Mouse (Mus musculus) fat pad, adult 2 months (tissue): Measurements from ENCODE around the gene Shroom2.

ENCODE experiments used
- DNase-seq: peaks from one replicate; pipeline ENCODE4 v3.0.0-alpha.2; 2011; ENCODE audit warnings: low read depth, low spot score; ENCODE audit errors: extremely low read depth

Shroom2 gene

GRCm38 (mm10) chrX:152703624-152704023 is 65.6 kb downstream of the Shroom2 start:
- DNase-seq: peak; percentile 36

DNA sequence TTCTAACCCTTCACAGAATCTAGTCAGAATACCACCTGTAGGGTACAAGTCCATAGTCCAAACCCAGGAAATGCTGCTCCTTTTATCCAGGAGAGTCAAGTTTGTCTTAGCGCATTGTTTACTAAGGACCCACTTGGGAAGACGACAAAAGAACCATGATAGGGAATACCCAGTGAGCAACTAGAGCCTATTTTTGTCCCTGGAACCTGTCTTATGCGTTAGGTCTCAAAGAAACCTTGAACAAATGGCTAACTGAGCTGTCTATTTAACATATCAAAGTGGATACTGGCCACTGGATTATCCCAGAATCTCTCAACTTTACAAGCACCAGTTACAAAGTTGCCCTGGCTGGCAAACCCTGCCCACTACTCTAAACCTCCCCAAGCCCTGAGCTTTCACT is 67.6 kb downstream of the Shroom2 start:
- DNase-seq: no peak

GRCm38 (mm10) chrX:152690788-152691291 is 78.4 kb downstream of the Shroom2 start:
- DNase-seq: no peak

- no peak for DNase-seq
Measured at GRCm38 (mm10) chrX:152679190-152679814, 90.0 kb downstream of the Shroom2 start.

DNA sequence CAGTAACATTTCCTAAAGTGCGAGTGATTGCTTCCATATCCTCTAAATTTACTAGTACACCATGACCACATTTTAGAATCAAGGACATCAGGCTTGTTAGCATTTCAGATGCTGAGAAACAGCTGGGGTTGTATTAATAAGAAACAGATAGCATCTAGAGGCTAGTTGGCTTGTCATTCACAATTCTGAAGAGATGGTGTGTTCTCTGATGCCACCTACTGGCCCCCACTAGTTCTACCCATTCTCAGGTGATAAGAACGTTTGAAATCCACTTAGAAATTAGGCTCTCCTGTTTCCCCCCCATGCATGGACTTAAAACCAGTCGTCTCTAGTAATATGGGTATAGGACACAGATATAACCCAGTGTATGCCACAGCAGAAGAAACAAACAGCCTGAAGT is 92.9 kb downstream of the Shroom2 start:
- DNase-seq: no peak

- DNase-seq: no peak
Measured at GRCm38 (mm10) chrX:152673431-152673830, 95.8 kb downstream of the Shroom2 start.

DNA sequence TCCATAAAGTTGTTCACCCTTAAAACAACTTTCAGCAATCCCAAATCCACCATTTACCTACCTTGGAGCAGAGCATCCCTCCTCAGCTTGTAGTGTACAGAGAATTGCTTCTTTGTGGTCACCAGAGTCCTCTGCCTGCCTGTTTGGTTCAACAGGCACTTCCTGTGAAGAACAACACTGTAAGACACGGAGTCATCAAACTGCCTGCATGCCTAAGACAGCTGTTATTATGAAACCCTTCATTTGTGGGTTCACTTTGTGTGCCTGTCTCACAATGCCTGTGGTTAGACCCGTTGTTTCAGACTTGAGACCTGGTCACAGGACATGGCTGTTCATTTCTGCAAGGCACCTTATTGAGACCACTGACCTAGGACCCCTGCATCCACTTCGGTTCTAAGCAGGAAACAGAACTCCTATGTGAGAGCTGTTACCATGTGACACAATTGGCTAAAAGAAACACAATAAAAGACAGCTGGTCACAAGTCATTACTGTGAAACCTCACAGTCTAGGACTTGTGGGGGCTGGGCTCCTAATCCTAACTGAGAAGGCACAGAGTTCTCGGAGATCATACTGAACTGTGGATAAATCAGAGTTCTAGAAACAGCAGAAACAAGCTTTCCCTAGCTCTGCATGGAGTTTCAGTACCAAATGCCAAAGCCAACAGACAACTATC is 111.8 kb downstream of the Shroom2 start:
- no peak for DNase-seq

- DNase-seq: no peak
Measured at GRCm38 (mm10) chrX:152656609-152656939, 112.7 kb downstream of the Shroom2 start.

- no peak for DNase-seq
Measured at GRCm38 (mm10) chrX:152655796-152656608, 113.3 kb downstream of the Shroom2 start.

- no peak for DNase-seq
Measured at GRCm38 (mm10) chrX:152652676-152653075, 116.6 kb downstream of the Shroom2 start.

GRCm38 (mm10) chrX:152644827-152645226 is 124.4 kb downstream of the Shroom2 start:
- no peak for DNase-seq

DNA sequence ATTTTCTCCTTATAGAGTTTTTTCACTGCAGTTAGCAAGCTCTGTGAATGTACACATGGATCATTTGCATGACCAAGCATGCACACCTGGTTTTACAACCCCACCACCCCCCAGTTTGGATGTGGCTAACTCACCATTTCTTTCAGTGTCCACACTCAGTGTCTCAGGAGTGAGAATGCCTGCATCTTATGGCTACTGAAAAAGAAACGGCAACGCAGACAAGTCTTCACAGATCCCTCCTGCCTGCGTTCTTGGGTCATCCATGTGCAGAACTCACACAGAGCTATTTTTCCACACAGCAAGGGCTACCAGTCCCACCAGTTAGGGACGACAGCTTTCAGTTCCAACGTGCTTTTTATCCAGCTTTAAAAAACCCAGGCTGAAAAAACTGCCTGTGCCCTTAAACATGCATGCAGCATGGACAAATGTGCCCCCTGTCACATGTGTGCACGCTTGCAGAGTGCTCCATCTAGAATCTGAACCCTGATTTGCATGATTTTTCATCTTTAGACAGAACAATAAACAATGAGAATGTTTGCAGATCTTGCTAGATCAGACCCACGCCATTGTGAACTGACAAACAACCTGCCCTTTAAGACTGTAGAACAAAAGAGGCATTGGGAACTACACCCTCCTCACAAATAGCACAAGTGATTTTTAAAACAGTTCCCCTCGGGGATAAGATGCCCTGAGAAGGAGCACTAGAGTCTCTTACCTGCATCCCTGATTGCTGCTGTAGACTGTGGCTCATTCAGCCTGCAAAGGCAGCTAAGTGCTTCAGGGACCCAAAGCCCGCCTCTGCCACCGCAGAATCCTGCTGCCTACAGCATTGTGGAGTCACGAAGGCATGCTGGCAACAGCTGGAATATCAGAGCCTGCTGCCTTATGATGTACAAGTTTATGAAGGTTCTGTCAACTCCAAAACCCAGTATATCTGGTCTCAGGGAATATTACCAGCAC is 125.3 kb downstream of the Shroom2 start:
- DNase-seq: no peak

DNA sequence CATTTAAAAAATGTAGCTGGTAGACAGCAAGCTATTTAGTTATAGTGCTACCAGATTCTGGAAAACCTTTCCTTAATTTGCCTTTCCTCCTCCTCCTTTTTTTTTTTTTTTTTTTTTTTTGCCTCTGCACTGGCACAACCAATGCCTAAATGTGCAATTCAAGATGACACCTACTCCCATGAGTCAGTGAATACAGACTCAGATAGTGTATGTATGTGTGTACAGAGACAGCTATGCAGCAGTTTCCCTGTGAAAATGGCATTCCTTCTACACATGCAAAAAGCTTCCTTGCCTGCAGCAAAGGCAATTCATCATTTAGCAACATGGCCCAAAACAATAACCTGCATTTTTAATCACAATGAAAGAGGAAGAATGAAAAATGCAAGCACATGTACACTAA is 126.1 kb downstream of the Shroom2 start:
- no peak for DNase-seq

GRCm38 (mm10) chrX:152642627-152643026 is 126.6 kb downstream of the Shroom2 start:
- no peak for DNase-seq

DNA sequence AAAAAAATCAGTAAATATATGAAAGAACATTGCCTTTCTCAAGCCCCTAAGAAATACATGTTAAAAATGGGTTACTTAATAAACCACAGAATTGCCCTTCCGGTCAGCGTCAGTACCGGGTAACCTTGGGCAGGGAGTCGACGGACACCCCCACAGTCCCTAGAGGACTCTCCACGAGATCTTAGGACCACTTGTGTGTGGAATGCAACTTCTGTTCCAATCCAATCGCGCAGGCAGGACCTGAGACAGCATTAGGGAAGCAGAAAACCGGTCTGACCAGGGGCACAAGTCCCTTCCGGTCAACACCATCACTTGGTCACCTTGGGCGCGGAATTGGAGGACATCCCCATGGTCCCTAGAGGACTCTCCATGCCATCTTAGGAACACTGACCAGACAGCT is 133.9 kb downstream of the Shroom2 start:
- no peak for DNase-seq

DNA sequence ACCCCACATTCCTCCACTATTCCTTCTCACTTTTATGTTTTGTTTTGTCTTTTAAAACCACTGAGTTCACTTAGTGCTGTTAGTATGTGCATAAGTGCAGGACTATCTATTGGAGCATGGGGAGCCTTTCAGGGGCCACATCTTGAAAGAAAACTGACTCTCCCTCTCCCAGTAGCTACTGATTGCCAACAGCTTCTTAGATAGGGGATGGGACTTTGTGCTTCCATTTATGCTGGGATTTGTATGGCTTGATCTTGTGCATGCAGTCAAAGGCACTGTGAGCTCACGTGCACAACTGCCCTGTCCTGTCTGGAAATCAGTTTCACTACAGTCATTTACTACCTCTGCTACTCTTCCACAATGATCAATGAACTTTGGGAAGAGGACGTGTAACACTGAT is 147.9 kb downstream of the Shroom2 start:
- DNase-seq: no peak

- DNase-seq: no peak
Measured at GRCm38 (mm10) chrX:152620917-152621316, 148.3 kb downstream of the Shroom2 start.

DNA sequence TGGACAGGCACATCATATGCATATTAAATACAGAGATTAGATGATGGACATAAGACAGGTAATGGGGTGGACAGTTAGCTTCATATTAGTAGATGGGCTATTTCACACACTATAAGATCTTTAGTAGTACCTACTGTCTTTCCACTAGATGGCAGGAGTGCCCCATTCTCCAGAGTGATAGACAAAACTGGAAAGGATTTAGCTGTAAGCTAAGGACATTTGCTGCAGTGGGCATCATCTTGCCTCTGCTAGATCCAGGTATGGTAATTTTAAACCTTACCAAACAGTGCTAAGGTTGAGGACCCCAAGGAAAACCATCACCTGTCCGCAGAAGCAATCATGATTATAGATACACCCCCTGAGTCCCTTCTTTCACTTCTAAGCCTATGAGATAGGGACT is 150.8 kb downstream of the Shroom2 start:
- DNase-seq: no peak

DNA sequence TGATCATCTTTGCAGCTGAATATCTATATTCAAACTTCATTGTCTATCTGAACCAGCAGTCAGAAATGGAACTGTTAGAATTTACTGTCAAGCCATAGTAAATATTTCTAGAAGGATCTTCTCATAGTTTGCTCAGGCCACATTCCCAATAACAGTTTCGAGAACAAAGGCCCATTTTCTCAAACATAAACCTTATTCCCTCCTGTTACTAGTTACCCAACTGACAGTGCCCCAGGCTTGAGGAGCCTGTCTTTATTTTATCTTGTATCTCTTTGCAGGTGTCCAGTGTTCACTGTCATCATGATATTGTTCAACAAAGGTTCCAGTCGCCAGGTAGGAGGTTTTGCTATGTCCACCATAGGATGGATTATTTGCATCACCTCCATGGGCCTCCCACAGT is 206.2 kb downstream of the Shroom2 start, which contains the start of gene Cldn34a:
Cldn34a (plus strand) TSS at position 301 of the 400 bp plus-strand sequence.
- DNase-seq: no peak
